14 mouse cellular contexts compared by ENCODE assay signal in genomic region chr11:70917896-70918295, GRCm38 (mm10). TPM values are rescaled to one million over a fixed set of nuclear protein-coding genes. Genes with fewer than 3 reads are reported as not detected.
DNase-seq lines count a peak whose midpoint lies in the region; ATAC-seq and TF ChIP-seq lines count a peak whose summit lies in the region.
"Had no signal": no experiment of that assay in that cellular context is flagged by ENCODE, and none has a peak within 500 bp of the region (broad histone marks: within the 10 kb centered on the region; RNA-seq: fewer than 3 reads in every experiment).

No protein-coding gene starts in this region.

- H3K36me3 ChIP-seq in forebrain, embryonic 14.5 days (ENCODE audit: control insufficient read depth, insufficient read depth, low read length), result peaks cover 40% of the 10 kb centered on the region
- peaks cover 74% of the 10 kb centered on the region for H3K36me3 ChIP-seq in forebrain, embryonic 10.5 days (replicated peaks)
- peaks cover 9% of the 10 kb centered on the region for H3K36me3 ChIP-seq in lung, postnatal 0 days (ENCODE audit: insufficient read depth, low read length)
- peaks cover 10% of the 10 kb centered on the region for H3K36me3 ChIP-seq in liver, embryonic 11.5 days (ENCODE audit: control insufficient read depth, insufficient read depth, low read length)

- H3K4me2 ChIP-seq in forebrain, embryonic 14.5 days (ENCODE audit: low read length), result no peak overlapping the region
- H3K4me2 ChIP-seq in lung, postnatal 0 days (replicated peaks; ENCODE audit: low read depth, low read length), result no peak overlapping the region
- no peak overlapping the region for H3K4me2 ChIP-seq in liver, embryonic 11.5 days
- H3K4me2 ChIP-seq: heart, embryonic 13.5 days; hindbrain, embryonic 12.5 days had no signal

- TF ChIP-seq EP300 in lung, postnatal 0 days (IDR thresholded peaks at IDR 0.05), result no peak

- no peak overlapping the region for H3K9ac ChIP-seq in forebrain, embryonic 14.5 days (ENCODE audit: low read length)
- H3K9ac ChIP-seq in lung, postnatal 0 days (replicated peaks; ENCODE audit: low read depth), result no peak overlapping the region
- H3K9ac ChIP-seq in liver, embryonic 11.5 days (ENCODE audit: low read depth, low read length), result no peak overlapping the region
- H3K9ac ChIP-seq: heart, embryonic 13.5 days; hindbrain, embryonic 12.5 days had no signal

- no peak for TF ChIP-seq CTCF in lung, postnatal 0 days (IDR thresholded peaks at IDR 0.05)

- no peak overlapping the region for H3K27ac ChIP-seq in forebrain, embryonic 14.5 days (ENCODE audit: low read depth, low read length)
- no peak overlapping the region for H3K27ac ChIP-seq in forebrain, embryonic 10.5 days
- H3K27ac ChIP-seq in lung, postnatal 0 days (ENCODE audit: low read length), result no peak overlapping the region
- H3K27ac ChIP-seq in liver, embryonic 11.5 days (ENCODE audit: low read depth, low read length), result no peak overlapping the region
- H3K27ac ChIP-seq: heart, embryonic 13.5 days; hindbrain, embryonic 12.5 days had no signal

- H3K4me3 ChIP-seq in forebrain, embryonic 14.5 days (ENCODE audit: low read depth, low read length), result no peak overlapping the region
- no peak overlapping the region for H3K4me3 ChIP-seq in forebrain, embryonic 10.5 days
- no peak overlapping the region for H3K4me3 ChIP-seq in lung, postnatal 0 days (ENCODE audit: low read depth, low read length)
- H3K4me3 ChIP-seq in liver, embryonic 11.5 days (ENCODE audit: low read depth, low read length), result no peak overlapping the region
- H3K4me3 ChIP-seq: heart, embryonic 13.5 days; hindbrain, embryonic 12.5 days had no signal

- no peak for ATAC-seq in forebrain, embryonic 14.5 days
- no peak for ATAC-seq in lung, postnatal 0 days
- no peak for ATAC-seq in liver, embryonic 11.5 days (replicated peaks; ENCODE audit: low FRiP score)

- no peaks in the 10 kb centered on the region for H3K27me3 ChIP-seq in forebrain, embryonic 14.5 days (replicated peaks; ENCODE audit: control insufficient read depth, insufficient read depth, low read length)
- H3K27me3 ChIP-seq in forebrain, embryonic 10.5 days (ENCODE audit: poor library complexity, severe bottlenecking), result no peaks in the 10 kb centered on the region
- H3K27me3 ChIP-seq in lung, postnatal 0 days (replicated peaks; ENCODE audit: insufficient read depth, low read length), result no peaks in the 10 kb centered on the region
- no peaks in the 10 kb centered on the region for H3K27me3 ChIP-seq in liver, embryonic 11.5 days (replicated peaks; ENCODE audit: control insufficient read depth, insufficient read depth, low read length)
- H3K27me3 ChIP-seq: heart, embryonic 13.5 days; hindbrain, embryonic 12.5 days had no signal

- WGBS in forebrain, embryonic 14.5 days, result 93% methylated on average over 2 of the region's 2 CpGs
- WGBS in forebrain, embryonic 10.5 days, result 92% methylated on average over 2 of the region's 2 CpGs
- 68% methylated on average over 2 of the region's 2 CpGs for WGBS in lung, postnatal 0 days
- 79% methylated on average over 2 of the region's 2 CpGs for WGBS in liver, embryonic 11.5 days

- H3K4me1 ChIP-seq in forebrain, embryonic 14.5 days (ENCODE audit: control insufficient read depth, insufficient read depth, low read length), result no peaks in the 10 kb centered on the region
- no peaks in the 10 kb centered on the region for H3K4me1 ChIP-seq in forebrain, embryonic 10.5 days
- H3K4me1 ChIP-seq in lung, postnatal 0 days (ENCODE audit: insufficient read depth, low read depth, low read length), result no peaks in the 10 kb centered on the region
- H3K4me1 ChIP-seq in liver, embryonic 11.5 days (replicated peaks; ENCODE audit: control insufficient read depth, insufficient read depth, low read length), result no peaks in the 10 kb centered on the region
- H3K4me1 ChIP-seq: heart, embryonic 13.5 days; hindbrain, embryonic 12.5 days had no signal

- peak; percentile 3 for DNase-seq in forebrain, embryonic 14.5 days (ENCODE audit: low spot score)
- DNase-seq in forebrain, embryonic 10.5 days (ENCODE audit: extremely low spot score, low spot score), result no peak
- peak; percentile 6 for DNase-seq in lung, postnatal 0 days (ENCODE audit: low spot score)
- no peak for DNase-seq in lung, adult 18-20 months
- peak; percentile 10 for DNase-seq in layer of hippocampus, adult 9-10 months (ENCODE audit: low spot score)
- DNase-seq in right cerebral cortex, postnatal 25 days, result peak; percentile 46
- no peak for DNase-seq in spleen, postnatal 14 days (ENCODE audit: low spot score in 2 of 2)
- DNase-seq in liver, embryonic 11.5 days (ENCODE audit: low spot score), result no peak
- DNase-seq: cerebellum, adult 18-20 months; gastrocnemius, postnatal 14 days; kidney, adult 8-10 months; thymus, adult 2 months had no signal

- H3K9me3 ChIP-seq in forebrain, embryonic 14.5 days (replicated peaks; ENCODE audit: control insufficient read depth, low read length), result no peaks in the 10 kb centered on the region
- no peaks in the 10 kb centered on the region for H3K9me3 ChIP-seq in forebrain, embryonic 10.5 days
- no peaks in the 10 kb centered on the region for H3K9me3 ChIP-seq in lung, postnatal 0 days (ENCODE audit: low read length)
- H3K9me3 ChIP-seq in liver, embryonic 11.5 days (ENCODE audit: control insufficient read depth, low read length), result no peaks in the 10 kb centered on the region
- H3K9me3 ChIP-seq: heart, embryonic 13.5 days; hindbrain, embryonic 12.5 days had no signal

RNA-seq across cellular contexts. Expression of gene Nup88, which starts 51.9 kb away (rescaled TPM):
- polyA plus RNA-seq in forebrain, embryonic 14.5 days (2014; fragmentation: Nextera tagmentation; extraction: Ambion mirVana), result 156 and 160 TPM in 2 replicates
- polyA plus RNA-seq in forebrain, embryonic 10.5 days (2016; fragmentation: Nextera tagmentation; extraction: Ambion mirVana), result 150 and 155 TPM in 2 replicates
- polyA plus RNA-seq in lung, postnatal 0 days (2015; fragmentation: Nextera tagmentation; extraction: Ambion mirVana), result 56.6 and 58.0 TPM in 2 replicates
- polyA plus RNA-seq in liver, embryonic 11.5 days (2014; fragmentation: Nextera tagmentation; extraction: Ambion mirVana), result 125 and 144 TPM in 2 replicates

RNA-seq across cellular contexts. Expression of gene Rpain, which starts 52.1 kb away (rescaled TPM):
- 81.1 and 83.8 TPM in 2 replicates for polyA plus RNA-seq in forebrain, embryonic 14.5 days (2014; fragmentation: Nextera tagmentation; extraction: Ambion mirVana)
- polyA plus RNA-seq in forebrain, embryonic 10.5 days (2016; fragmentation: Nextera tagmentation; extraction: Ambion mirVana), result 83.8 and 93.9 TPM in 2 replicates
- 90.4 and 97.5 TPM in 2 replicates for polyA plus RNA-seq in lung, postnatal 0 days (2015; fragmentation: Nextera tagmentation; extraction: Ambion mirVana)
- polyA plus RNA-seq in liver, embryonic 11.5 days (2014; fragmentation: Nextera tagmentation; extraction: Ambion mirVana), result 111 and 124 TPM in 2 replicates

Comparison
In these comparisons a context has a peak if more than half of its experiments do, and no peak if none do; other contexts are left out.
1. DNase-seq: peak in forebrain, embryonic 14.5 days (single experiment), lung, postnatal 0 days (single experiment), layer of hippocampus, adult 9-10 months (single experiment) and right cerebral cortex, postnatal 25 days (single experiment); none in forebrain, embryonic 10.5 days (single experiment), lung, adult 18-20 months (0 of 2), spleen, postnatal 14 days (0 of 2) and liver, embryonic 11.5 days (single experiment).